Mouse (Mus musculus) hindbrain, embryonic 16.5 days (tissue): Measurements from ENCODE around the gene Csnk1d. TPM values are rescaled to one million over a fixed set of nuclear protein-coding genes. Genes with fewer than 3 reads are reported as not detected.

Source experiments
- polyA plus RNA-seq: library from polyadenylated mRNA; unstranded; fragments of >200 nt; fragmentation: Nextera tagmentation; extraction: Ambion mirVana; gene quantifications from 2 replicates; pipeline ENCODE4 v1.2.1, GENCODE M21; 2015

The Csnk1d gene
- polyA plus RNA-seq, 1 experiment from 2014 or later, result 124 TPM

Other genes with a start within 250 kb of the Csnk1d start
- 2.0 and 2.9 TPM in 2 replicates for gene Hmga1b, start 228.5 kb downstream of the Csnk1d start, polyA plus RNA-seq
- gene Rfng, start 207.1 kb downstream of the Csnk1d start, polyA plus RNA-seq, result 134 and 139 TPM in 2 replicates
- gene Gps1, start 207.1 kb downstream of the Csnk1d start, polyA plus RNA-seq, result 272 and 305 TPM in 2 replicates
- gene Dus1l, start 194.9 kb downstream of the Csnk1d start, polyA plus RNA-seq, result 46.9 and 48.5 TPM in 2 replicates
- gene Fasn, start 166.8 kb downstream of the Csnk1d start, polyA plus RNA-seq, result 82.9 and 92.6 TPM in 2 replicates
- 6.3 and 6.7 TPM in 2 replicates for gene Ccdc57, start 58.5 kb downstream of the Csnk1d start, polyA plus RNA-seq
- 11.5 and 15.2 TPM in 2 replicates for gene Slc16a3, start 42.9 kb downstream of the Csnk1d start, polyA plus RNA-seq
- gene Cd7, start 48.1 kb upstream of the Csnk1d start, polyA plus RNA-seq, result 0.29 TPM in 1 of 2 replicates, not detected in the other
- not detected in 2 replicates for gene Sectm1b, start 72.2 kb upstream of the Csnk1d start, polyA plus RNA-seq
- not detected in 2 replicates for gene Sectm1a, start 89.9 kb upstream of the Csnk1d start, polyA plus RNA-seq
- not detected in 2 replicates for gene Tex19.2, start 127.3 kb upstream of the Csnk1d start, polyA plus RNA-seq
- gene Tex19.1, start 154.8 kb upstream of the Csnk1d start, polyA plus RNA-seq, result not detected in 2 replicates
- gene Uts2r, start 168.9 kb upstream of the Csnk1d start, polyA plus RNA-seq, result 0.73 and 0.89 TPM in 2 replicates
- gene Hexdc, start 213.1 kb upstream of the Csnk1d start, polyA plus RNA-seq, result 31.4 and 37.9 TPM in 2 replicates
- gene Ogfod3, start 213.4 kb upstream of the Csnk1d start, polyA plus RNA-seq, result 32.7 and 33.3 TPM in 2 replicates
- gene Cybc1, start 238.0 kb upstream of the Csnk1d start, polyA plus RNA-seq, result 36.8 and 41.0 TPM in 2 replicates
- 85.9 and 89.8 TPM in 2 replicates for gene Narf, start 245.9 kb upstream of the Csnk1d start, polyA plus RNA-seq